Mouse (Mus musculus) liver, embryonic 16.5 days (tissue): ENCODE measurements around the gene Pla2g1b. TPM values are rescaled to one million over a fixed set of nuclear protein-coding genes. Genes with fewer than 3 reads are reported as not detected.

Experiments
- ATAC-seq: fragments of 200-750 bp; cut with Nextera tagmentation; 2 replicates; pipeline ENCODE4 v1.8.0; 2017; ENCODE audit warnings: low read depth, mild to moderate bottlenecking, moderate number of reproducible peaks, moderate library complexity
- H3K27ac ChIP-seq: fragments of 300-500 bp; sonication (generic); 2 replicates; pipeline ENCODE4 v1.5.1; 2014; ENCODE audit warnings: mild to moderate bottlenecking, low read length
- H3K27me3 ChIP-seq: fragments of 300-500 bp; sonication (generic); 2 replicates; pipeline ENCODE4 v1.6.1; 2014; ENCODE audit warnings: low read depth, low read length, mixed read lengths; ENCODE audit not compliant: control insufficient read depth, insufficient read depth
- H3K36me3 ChIP-seq: fragments of 300-500 bp; sonication (generic); 2 replicates; pipeline ENCODE4 v1.6.1; 2014; ENCODE audit warnings: mild to moderate bottlenecking; ENCODE audit not compliant: control insufficient read depth, insufficient read depth
- H3K4me1 ChIP-seq: fragments of 300-500 bp; sonication (generic); 2 replicates; pipeline ENCODE4 v1.6.1; 2014; ENCODE audit warnings: low read depth, low read length, mixed read lengths; ENCODE audit not compliant: control insufficient read depth
- H3K4me2 ChIP-seq: fragments of 300-500 bp; sonication (generic); 2 replicates; pipeline ENCODE4 v1.6.1; 2014; ENCODE audit warnings: low read depth, low read length, mixed read lengths
- H3K4me3 ChIP-seq: fragments of 300-500 bp; sonication (generic); 2 replicates; pipeline ENCODE4 v1.5.1; 2014; ENCODE audit warnings: low read depth, mild to moderate bottlenecking, low read length
- H3K9ac ChIP-seq: fragments of 300-500 bp; sonication (generic); 2 replicates; pipeline ENCODE4 v1.6.1; 2014; ENCODE audit warnings: low read depth, low read length
- H3K9me3 ChIP-seq: fragments of 300-500 bp; sonication (generic); replicated peaks from 2 replicates; pipeline ENCODE4 v1.6.1; 2016; ENCODE audit warnings: low read length; ENCODE audit not compliant: control insufficient read depth
- WGBS: fragments of 180-500 bp; shearing (Covaris S2); extraction: QIAGEN DNeasy Blood & Tissue Kit; methylation state at CpG from one replicate; pipeline ENCODE4 v1.1.7; 2014; ENCODE audit not compliant: insufficient replicate concordance; 5-methylcytosine and 5-hydroxymethylcytosine counted together
- polyA plus RNA-seq: library from polyadenylated mRNA; unstranded; fragments of >200 nt; fragmentation: Nextera tagmentation; extraction: Ambion mirVana; gene quantifications from 2 replicates; pipeline ENCODE4 v1.2.1, GENCODE M21; 2015

The Pla2g1b gene
- polyA plus RNA-seq, 1 experiment from 2014 or later: not detected

- no peaks in the 10 kb centered on the region for H3K36me3 ChIP-seq
- ATAC-seq: no peak
- H3K27me3 ChIP-seq: peaks cover 57% of the 10 kb centered on the region
- 56% methylated on average over 11 of the region's 11 CpGs for WGBS
- no peak overlapping the region for H3K4me3 ChIP-seq
- H3K9me3 ChIP-seq: no peaks in the 10 kb centered on the region
- H3K4me1 ChIP-seq: no peaks in the 10 kb centered on the region
- no peak overlapping the region for H3K4me2 ChIP-seq
- H3K9ac ChIP-seq: no peak overlapping the region
- H3K27ac ChIP-seq: no peak overlapping the region
Measured at GRCm38 (mm10) chr5:115434280-115434852, 31.7 kb upstream of the Pla2g1b start.

- ATAC-seq: no peak
- Histone ChIP-seq H3K4me1 (no peaks in the 10 kb centered on the region), H3K4me3 (no peak overlapping the region), H3K4me2 (no peak overlapping the region), H3K36me3 (no peaks in the 10 kb centered on the region), H3K27ac (no peak overlapping the region), H3K27me3 (peaks cover 50% of the 10 kb centered on the region), H3K9me3 (no peaks in the 10 kb centered on the region), H3K9ac (no peak overlapping the region)
- 50% methylated on average over 15 of the region's 15 CpGs for WGBS
Measured at GRCm38 (mm10) chr5:115434853-115435754, 31.0 kb upstream of the Pla2g1b start.

DNA sequence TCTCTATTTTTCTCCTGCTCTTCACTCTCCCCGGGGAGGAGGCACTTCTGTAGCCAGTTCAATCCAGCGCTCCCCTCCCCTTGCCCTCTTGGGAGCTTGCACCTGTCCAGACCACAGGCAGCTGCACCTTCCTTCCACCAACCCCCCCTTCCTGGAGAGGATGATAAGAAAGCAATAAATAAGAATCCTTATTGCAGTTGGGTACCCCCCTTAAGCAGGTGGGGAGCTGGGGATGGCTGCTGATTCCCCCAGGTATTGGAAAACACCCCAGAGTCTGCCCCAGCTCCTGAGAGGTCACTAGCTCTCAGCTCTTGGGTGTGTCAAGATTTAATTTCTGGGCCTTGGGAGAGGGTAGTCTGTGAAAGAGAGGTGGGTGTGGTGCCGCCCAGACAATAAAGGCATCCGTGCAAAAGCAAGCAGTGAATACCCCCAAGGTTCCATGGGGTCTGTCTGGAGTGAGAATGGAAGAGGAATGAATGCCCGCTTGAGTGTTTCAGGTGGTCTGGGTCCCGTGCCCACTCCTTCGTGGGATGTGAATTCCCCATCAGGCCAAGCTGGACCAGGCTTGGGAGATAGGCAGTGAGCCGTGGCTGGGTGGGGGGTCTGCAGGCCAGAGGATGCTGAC, 30.2 kb upstream of the Pla2g1b start:
- Histone ChIP-seq H3K27me3 (peaks cover 42% of the 10 kb centered on the region), H3K27ac (no peak overlapping the region), H3K4me1 (no peaks in the 10 kb centered on the region), H3K4me2 (no peak overlapping the region), H3K9ac (no peak overlapping the region), H3K9me3 (no peaks in the 10 kb centered on the region), H3K36me3 (no peaks in the 10 kb centered on the region), H3K4me3 (no peak overlapping the region)
- no peak for ATAC-seq
- WGBS: 32% methylated on average over 8 of the region's 8 CpGs

DNA sequence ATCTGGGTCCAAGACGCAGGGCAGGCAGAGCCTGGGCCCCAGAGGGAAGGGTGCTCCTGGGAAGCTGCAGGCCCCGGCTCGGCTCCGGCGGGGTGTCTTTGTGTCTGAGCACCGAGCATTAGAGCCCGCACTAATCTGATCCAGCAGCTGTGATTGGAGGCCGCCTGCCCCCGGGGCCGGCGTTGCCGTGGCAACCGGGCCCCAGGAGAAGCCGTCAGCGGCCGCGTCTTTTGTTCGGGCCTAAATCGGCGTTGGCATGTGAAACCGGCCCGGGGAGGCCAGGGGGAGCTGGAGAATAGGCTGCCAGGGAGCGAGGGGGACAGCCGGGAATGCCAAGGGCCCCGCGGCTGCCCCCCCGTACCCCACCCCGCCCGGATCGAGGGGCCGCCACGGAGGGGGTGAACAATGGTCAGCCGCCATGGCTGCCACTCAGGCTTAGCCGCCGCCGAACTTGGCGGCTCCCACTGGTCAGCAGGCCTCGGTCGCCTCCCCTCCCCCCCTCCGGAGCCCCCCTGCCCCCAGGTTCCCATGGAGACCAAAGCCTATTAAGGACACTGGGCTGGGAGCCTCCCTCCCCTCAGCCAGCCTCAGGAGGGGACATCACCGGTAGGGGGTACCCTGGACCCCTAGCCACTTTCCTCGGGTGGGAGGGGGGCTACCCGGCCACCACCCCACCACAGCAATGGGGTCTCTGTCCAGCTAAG, 29.5 kb upstream of the Pla2g1b start:
- Histone ChIP-seq H3K4me3 (no peak overlapping the region; the same call in 1 of the 2 replicates), H3K9ac (no peak overlapping the region), H3K27ac (no peak overlapping the region), H3K4me2 (no peak overlapping the region; the same call in 1 of the 2 replicates), H3K4me1 (no peaks in the 10 kb centered on the region), H3K36me3 (no peaks in the 10 kb centered on the region), H3K9me3 (no peaks in the 10 kb centered on the region), H3K27me3 (peaks cover 35% of the 10 kb centered on the region)
- 3% methylated on average over 43 of the region's 43 CpGs for WGBS
- no peak for ATAC-seq

DNA sequence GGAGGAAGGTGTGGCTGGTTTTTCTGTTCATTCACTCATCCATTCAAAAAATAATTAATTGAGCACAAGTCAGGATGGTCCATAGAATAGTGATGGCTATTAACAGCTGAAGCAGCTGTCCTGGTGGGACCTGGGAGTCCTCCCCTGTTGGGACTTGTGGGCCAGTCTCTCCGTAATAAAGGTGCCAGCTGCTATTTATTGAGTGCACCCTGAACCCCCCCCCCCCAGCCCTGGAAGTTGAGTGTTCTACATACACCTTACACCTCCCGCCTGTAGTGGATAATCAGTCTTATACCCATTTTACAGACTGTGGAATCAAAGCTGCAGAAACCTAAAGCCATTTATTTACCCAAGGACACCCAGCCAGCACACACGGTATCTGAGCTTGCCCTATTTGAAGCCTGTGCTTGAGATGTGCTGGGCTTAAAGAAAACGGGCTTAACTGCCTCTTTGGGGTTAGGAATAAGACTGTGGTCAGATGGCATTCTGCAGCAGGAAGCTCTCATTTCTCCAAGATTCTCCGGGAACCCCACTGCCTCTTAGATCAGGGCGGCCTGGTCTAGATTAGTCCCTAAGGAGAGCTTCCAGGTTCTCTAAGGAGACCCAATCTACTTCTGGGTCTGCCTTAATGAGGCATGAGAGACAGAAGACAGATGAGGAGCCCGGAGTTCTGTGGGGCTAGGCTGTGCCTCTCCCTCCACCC, 28.7 kb upstream of the Pla2g1b start:
- 58% methylated on average over 7 of the region's 7 CpGs for WGBS
- H3K36me3 ChIP-seq: no peaks in the 10 kb centered on the region
- ATAC-seq: no peak
- H3K4me2 ChIP-seq: no peak overlapping the region
- peaks cover 27% of the 10 kb centered on the region for H3K27me3 ChIP-seq
- H3K9me3 ChIP-seq: no peaks in the 10 kb centered on the region
- H3K4me1 ChIP-seq: no peaks in the 10 kb centered on the region
- H3K9ac ChIP-seq: no peak overlapping the region
- H3K27ac ChIP-seq: no peak overlapping the region
- no peak overlapping the region for H3K4me3 ChIP-seq

DNA sequence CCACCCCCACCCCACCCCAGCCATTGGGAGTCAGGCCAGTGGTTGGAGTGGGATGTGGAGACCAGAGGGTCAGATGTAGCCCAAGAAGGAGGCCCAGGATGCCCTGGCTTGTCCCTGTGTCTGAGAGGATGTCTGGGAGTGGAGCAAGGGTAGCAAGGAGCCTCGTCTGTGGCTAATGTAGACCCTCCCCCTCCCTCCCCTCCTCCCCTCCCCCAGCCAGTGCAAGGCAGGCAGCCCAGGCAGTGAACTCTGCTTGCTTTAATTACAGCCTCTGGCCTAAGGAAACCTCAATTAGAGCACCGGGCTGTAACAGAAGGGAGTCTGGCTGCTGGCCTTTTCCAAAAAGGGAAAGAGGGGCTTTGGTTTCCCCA, 28.1 kb upstream of the Pla2g1b start:
- 25% methylated on average over 2 of the region's 2 CpGs for WGBS
- Histone ChIP-seq H3K4me1 (no peaks in the 10 kb centered on the region), H3K27me3 (peaks cover 22% of the 10 kb centered on the region), H3K36me3 (no peaks in the 10 kb centered on the region), H3K4me2 (no peak overlapping the region), H3K9ac (no peak overlapping the region), H3K27ac (no peak overlapping the region), H3K4me3 (no peak overlapping the region), H3K9me3 (no peaks in the 10 kb centered on the region)
- ATAC-seq: no peak

- WGBS: 52% methylated on average over 7 of the region's 7 CpGs
- no peak for ATAC-seq
- H3K27me3 ChIP-seq: peaks cover 18% of the 10 kb centered on the region
Measured at GRCm38 (mm10) chr5:115438667-115439066, 27.4 kb upstream of the Pla2g1b start.

GRCm38 (mm10) chr5:115441205-115441849, 24.7 kb upstream of the Pla2g1b start:
- Histone ChIP-seq H3K9ac (no peak overlapping the region), H3K9me3 (no peaks in the 10 kb centered on the region), H3K27ac (no peak overlapping the region), H3K36me3 (no peaks in the 10 kb centered on the region), H3K4me1 (no peaks in the 10 kb centered on the region), H3K4me2 (no peak overlapping the region), H3K27me3 (peaks cover 7% of the 10 kb centered on the region), H3K4me3 (no peak overlapping the region)
- 41% methylated on average over 14 of the region's 14 CpGs for WGBS
- no peak for ATAC-seq

More at GRCm38 (mm10) chr5:115438667-115439066, 27.4 kb upstream of the Pla2g1b start:
- Histone ChIP-seq H3K9me3 (no peaks in the 10 kb centered on the region), H3K27ac (no peak overlapping the region), H3K9ac (no peak overlapping the region), H3K4me3 (no peak overlapping the region), H3K4me1 (no peaks in the 10 kb centered on the region), H3K36me3 (no peaks in the 10 kb centered on the region), H3K4me2 (no peak overlapping the region)
